Mouse (Mus musculus): ENCODE measurements around the gene Ripk4.

The Ripk4 gene

DNA sequence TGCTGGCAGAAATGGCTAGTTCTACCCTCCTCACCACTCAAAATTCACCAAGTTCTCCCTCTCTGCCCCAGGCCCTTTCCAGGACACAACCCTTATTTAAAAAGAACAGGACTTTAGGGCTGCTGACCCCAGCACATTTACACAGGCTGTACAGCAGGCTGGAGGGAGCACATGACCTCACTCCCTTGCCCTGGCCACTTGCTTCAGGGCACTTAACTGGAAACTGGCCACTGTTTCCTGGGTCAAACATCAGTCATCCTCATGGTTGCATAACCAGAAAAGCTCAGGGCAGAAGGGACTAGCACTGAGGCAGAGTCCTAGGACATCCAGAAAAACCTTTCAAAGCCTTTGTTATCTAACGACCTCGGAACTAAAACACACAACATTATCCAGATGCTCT lies 5.3 kb downstream of the Ripk4 start:
- H3K36me3 ChIP-seq (ENCODE audit: control insufficient read depth, insufficient read depth, low read length, poor library complexity, severe bottlenecking), result no peaks in the 10 kb centered on the region
- DNase-seq (ENCODE audit: low read depth, low spot score), result no peak
- H3K27me3 ChIP-seq (ENCODE audit: control insufficient read depth, insufficient read depth, low read length, poor library complexity, severe bottlenecking), result no peaks in the 10 kb centered on the region; the same call in 1 of the 2 replicates

DNA sequence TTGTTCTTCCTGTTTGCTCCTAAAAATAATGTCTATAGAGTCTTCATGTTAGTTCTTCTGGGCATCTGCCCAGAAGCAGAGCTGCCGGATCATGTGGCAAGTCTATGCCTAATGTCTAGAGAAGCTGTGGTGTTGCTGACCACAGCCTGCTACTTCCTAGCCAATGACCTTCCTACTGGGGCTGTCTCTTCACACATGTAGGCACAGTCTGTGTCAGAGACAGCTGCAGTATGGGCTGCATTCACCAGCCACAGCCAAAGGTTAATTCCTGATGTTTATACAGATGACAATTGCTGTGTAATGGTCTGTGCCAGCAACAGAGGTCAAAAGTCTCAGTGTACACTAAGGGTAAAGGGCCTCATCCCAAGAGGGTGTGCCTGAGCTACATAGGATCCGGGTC lies 7.1 kb downstream of the Ripk4 start:
- no peaks in the 10 kb centered on the region; the same call in 1 of the 2 replicates for H3K27me3 ChIP-seq (ENCODE audit: control insufficient read depth, insufficient read depth, low read length, poor library complexity, severe bottlenecking)
- no peaks in the 10 kb centered on the region for H3K36me3 ChIP-seq (ENCODE audit: control insufficient read depth, insufficient read depth, low read length, poor library complexity, severe bottlenecking)
- no peak for DNase-seq (ENCODE audit: low read depth, low spot score)

DNA sequence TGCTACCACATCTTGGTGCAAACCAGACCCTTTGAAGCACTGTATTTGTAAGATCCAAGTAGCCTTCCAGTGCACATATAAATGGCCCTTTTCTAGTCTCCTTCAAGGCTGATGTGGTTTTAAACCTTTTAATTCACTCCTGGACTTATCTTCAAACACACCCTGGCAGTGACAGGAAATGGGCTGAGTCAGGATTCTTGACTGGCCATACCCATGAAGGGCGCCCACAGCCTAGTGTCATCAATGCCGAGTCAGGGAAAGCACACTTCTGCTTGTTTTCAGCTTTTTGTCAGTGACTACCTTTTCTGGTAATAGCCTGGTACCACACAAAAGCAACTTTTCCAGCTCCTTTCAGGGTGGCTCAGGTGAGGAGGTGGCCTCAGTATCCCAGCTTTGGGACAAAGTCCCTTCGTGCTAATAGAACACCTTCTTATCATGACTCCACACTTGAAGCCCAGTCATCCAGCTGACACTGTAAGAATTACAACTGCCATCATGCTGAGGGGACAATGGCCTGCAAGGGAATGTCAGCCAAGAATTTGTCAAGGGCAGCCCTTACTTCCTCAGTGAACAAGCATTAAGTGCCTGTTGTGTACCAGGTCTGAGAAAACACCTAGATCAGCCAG lies 11.2 kb downstream of the Ripk4 start:
- H3K36me3 ChIP-seq (ENCODE audit: control insufficient read depth, insufficient read depth, low read length, poor library complexity, severe bottlenecking), result no peaks in the 10 kb centered on the region
- DNase-seq (ENCODE audit: low read depth, low spot score), result no peak
- H3K27me3 ChIP-seq (ENCODE audit: control insufficient read depth, insufficient read depth, low read length, poor library complexity, severe bottlenecking), result no peaks in the 10 kb centered on the region

DNA sequence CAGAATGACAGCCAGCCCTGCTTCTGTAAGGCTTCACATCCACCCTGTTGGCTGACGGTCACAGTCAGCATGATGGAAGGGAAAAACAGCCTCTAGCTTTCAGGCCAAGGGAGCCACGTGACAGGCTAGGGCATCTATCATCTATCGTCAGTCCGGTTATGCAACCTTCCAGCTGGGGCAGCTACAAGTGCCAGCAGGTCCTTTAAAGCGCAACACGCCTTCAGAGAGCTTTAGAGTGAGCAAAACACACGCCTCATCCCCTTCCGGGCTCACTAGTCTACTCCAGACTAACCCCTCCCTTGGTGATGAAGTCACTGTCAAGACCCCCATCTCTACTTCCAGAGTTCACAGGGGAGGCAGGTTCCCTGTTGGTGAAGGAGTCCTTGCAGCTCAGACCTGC lies 11.7 kb downstream of the Ripk4 start:
- no peak for DNase-seq (ENCODE audit: low read depth, low spot score)
- H3K36me3 ChIP-seq (ENCODE audit: control insufficient read depth, insufficient read depth, low read length, poor library complexity, severe bottlenecking), result no peaks in the 10 kb centered on the region
- no peaks in the 10 kb centered on the region for H3K27me3 ChIP-seq (ENCODE audit: control insufficient read depth, insufficient read depth, low read length, poor library complexity, severe bottlenecking)

DNA sequence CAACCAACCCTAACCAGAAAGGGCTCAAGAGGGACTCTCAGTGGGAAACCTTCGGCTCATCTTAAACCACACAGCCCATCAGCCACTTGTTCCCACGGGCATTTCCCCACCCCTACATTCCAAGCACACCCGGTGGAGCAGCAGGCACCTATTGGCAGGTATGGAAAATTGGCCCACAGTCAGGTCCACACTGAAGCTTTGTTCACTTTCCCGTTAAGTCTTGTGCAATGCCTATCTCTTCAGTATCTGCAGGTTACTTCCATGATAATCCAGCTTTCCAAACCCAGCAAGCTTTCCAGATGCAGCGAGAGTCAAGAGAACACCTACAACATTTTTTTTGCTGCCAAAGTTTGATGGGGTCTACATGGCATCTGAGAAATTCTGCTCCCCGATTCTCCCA lies 15.2 kb downstream of the Ripk4 start:
- no peaks in the 10 kb centered on the region for H3K27me3 ChIP-seq (ENCODE audit: control insufficient read depth, insufficient read depth, low read length, poor library complexity, severe bottlenecking)
- H3K36me3 ChIP-seq (ENCODE audit: control insufficient read depth, insufficient read depth, low read length, poor library complexity, severe bottlenecking), result no peaks in the 10 kb centered on the region
- DNase-seq (ENCODE audit: low read depth, low spot score), result no peak

DNA sequence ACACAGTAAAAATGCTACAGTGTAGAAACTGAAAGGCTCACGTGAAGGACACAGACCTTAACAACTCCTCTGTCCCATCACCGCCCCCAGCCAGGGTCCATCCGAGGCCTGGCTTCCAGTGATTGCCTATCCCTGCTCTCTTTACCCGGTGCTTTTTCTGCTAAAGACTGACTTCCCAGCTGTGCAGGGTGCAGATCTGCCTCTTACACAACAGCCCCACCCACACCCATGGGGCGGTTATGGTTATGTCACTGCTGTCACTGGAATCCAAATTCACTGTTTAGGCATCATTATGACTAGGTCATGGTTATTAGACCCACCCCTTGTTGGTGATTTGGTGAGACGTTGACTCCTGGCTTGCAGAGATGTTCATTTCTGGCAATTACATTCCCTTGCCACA lies 25.6 kb downstream of the Ripk4 start:
- Histone ChIP-seq H3K27me3 (ENCODE audit: control insufficient read depth, insufficient read depth, low read length, poor library complexity, severe bottlenecking) (no peaks in the 10 kb centered on the region), H3K36me3 (ENCODE audit: control insufficient read depth, insufficient read depth, low read length, poor library complexity, severe bottlenecking) (no peaks in the 10 kb centered on the region)
- no peak for DNase-seq (ENCODE audit: low read depth, low spot score)

DNA sequence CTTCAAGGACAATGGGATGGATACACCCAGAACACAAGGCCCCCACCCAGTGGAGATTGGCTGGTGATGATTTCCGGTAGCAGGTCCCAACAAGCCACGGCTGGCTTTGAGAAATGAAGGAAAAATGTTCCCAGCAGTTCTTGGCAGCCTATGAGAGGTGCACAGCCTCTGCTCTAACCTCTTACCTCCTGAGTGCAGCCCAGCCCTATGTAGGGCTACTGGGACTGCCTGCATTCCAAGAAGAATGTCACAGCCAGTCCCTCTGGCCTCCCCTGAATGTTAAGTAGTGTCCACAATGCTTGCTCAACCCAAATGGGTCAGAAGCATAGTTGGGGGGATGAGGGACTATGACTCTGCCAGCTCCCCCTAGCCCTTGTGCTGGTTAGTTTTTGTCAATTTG lies 27.0 kb downstream of the Ripk4 start:
- H3K36me3 ChIP-seq (ENCODE audit: control insufficient read depth, insufficient read depth, low read length, poor library complexity, severe bottlenecking), result no peaks in the 10 kb centered on the region
- no peak for DNase-seq (ENCODE audit: low read depth, low spot score)
- H3K27me3 ChIP-seq (ENCODE audit: control insufficient read depth, insufficient read depth, low read length, poor library complexity, severe bottlenecking), result no peaks in the 10 kb centered on the region

DNA sequence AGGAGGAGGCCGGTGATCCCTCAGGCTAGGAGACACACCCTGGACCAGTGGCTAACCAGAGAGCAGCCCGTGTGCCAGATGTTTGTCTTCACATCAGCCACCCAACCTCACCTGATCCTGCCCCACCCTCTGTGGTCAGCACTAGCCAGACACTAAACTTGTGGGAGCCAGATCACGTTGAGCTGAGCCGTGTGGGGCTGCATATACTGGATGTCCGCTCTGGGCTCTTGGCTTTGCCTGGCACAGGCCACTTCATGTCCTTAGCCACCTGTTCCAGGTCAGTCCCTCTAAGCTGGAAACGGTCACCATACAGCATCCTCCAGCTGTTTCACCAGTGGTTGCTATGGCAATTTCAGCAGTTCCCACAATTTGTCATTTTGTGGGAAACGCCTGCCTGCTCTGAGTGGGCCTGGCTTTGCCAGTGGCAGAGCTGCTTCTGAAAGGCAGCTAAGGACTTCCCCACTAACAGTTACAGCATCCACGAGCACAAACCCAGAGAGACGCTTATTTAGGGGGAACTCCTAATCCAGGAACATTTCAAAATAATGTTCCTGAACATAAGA lies 28.7 kb downstream of the Ripk4 start:
- no peaks in the 10 kb centered on the region for H3K27me3 ChIP-seq (ENCODE audit: control insufficient read depth, insufficient read depth, low read length, poor library complexity, severe bottlenecking)
- no peaks in the 10 kb centered on the region for H3K36me3 ChIP-seq (ENCODE audit: control insufficient read depth, insufficient read depth, low read length, poor library complexity, severe bottlenecking)
- DNase-seq (ENCODE audit: low read depth, low spot score), result no peak

DNA sequence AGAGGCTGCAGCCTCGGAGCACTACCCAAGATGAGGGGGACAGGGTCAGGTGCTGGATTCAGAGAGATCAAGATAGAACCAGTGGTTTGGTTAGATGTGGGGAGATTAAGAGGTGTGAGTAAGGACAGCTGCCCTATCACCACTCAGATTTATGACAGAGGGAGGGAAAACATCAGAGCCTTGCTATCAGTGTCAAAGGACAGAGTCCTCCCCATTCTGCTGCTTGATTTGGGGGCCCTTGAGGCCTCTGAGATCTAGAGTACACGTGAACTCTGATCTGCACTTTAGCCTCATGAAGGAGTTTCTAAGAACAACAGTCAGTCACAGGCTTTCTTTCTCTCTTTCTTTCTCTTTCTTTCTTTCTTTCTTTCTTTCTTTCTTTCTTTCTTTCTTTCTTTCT lies 30.0 kb downstream of the Ripk4 start:
- no peak for DNase-seq (ENCODE audit: low read depth, low spot score)
- H3K27me3 ChIP-seq (ENCODE audit: control insufficient read depth, insufficient read depth, low read length, poor library complexity, severe bottlenecking), result no peaks in the 10 kb centered on the region
- H3K36me3 ChIP-seq (ENCODE audit: control insufficient read depth, insufficient read depth, low read length, poor library complexity, severe bottlenecking), result no peaks in the 10 kb centered on the region

DNA sequence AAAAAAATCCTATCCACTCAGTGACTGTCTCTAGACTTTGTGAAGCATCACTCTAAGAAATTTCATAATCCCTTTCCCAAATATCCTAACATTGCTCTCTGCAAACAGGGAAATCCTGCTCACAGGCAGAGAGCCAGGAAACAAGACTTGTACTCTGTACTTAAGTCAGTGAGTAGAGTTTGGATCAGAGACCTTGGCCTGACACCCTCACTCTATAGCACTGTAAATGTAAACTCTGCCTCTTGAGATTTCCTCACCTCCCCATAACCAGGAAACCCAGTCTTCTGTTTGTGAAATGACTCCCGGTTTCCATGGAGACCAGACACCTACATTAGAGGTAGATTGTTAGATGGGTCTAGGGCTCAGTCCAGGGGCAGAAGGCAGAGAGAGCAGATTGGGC lies 33.3 kb downstream of the Ripk4 start:
- Histone ChIP-seq H3K27me3 (ENCODE audit: control insufficient read depth, insufficient read depth, low read length, poor library complexity, severe bottlenecking) (no peaks in the 10 kb centered on the region), H3K36me3 (ENCODE audit: control insufficient read depth, insufficient read depth, low read length, poor library complexity, severe bottlenecking) (no peaks in the 10 kb centered on the region)
- DNase-seq (ENCODE audit: low read depth, low spot score), result no peak

DNA sequence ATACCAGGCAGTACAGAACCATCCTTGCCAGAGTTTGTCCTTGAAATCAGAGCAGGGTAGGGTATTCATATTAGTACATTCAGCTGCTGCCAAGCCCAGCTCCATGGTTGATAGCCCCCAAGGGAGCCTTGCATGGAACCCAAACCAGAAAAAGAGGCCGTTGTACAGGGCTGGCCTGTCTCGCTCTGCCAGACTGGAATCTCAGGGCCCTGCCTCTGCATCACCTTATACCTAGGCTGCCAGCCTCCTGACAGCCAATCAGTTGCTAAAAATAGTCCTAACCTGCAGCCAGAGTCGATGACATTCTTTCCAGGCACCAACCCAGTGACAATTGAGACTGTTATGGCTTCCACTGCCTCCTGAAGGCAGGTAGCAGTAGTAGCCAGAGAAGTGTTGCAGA lies 37.2 kb downstream of the Ripk4 start:
- Histone ChIP-seq H3K36me3 (ENCODE audit: control insufficient read depth, insufficient read depth, low read length, poor library complexity, severe bottlenecking) (no peaks in the 10 kb centered on the region), H3K27me3 (ENCODE audit: control insufficient read depth, insufficient read depth, low read length, poor library complexity, severe bottlenecking) (no peaks in the 10 kb centered on the region)
- no peak for DNase-seq (ENCODE audit: low read depth, low spot score)

DNA sequence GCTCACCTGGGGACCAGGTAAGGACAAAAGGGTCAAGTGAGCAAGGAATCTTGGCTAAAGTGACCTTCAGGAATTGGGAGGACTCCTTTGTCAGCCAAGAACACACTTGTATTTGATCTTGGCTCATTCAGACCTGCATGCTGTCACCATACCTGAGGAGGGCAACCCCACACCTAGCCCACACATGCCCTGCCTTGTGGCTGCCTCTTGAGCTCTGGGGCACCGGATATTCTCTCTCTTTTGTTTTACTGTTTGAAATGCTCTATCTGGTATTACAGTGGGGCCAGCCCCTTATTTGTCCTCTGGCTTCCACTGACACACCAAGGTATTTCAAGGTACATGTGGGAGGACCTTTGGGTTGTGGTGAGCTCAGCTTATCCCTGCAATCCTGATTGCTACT lies 43.5 kb downstream of the Ripk4 start:
- H3K27me3 ChIP-seq (ENCODE audit: control insufficient read depth, insufficient read depth, low read length, poor library complexity, severe bottlenecking), result no peaks in the 10 kb centered on the region

DNA sequence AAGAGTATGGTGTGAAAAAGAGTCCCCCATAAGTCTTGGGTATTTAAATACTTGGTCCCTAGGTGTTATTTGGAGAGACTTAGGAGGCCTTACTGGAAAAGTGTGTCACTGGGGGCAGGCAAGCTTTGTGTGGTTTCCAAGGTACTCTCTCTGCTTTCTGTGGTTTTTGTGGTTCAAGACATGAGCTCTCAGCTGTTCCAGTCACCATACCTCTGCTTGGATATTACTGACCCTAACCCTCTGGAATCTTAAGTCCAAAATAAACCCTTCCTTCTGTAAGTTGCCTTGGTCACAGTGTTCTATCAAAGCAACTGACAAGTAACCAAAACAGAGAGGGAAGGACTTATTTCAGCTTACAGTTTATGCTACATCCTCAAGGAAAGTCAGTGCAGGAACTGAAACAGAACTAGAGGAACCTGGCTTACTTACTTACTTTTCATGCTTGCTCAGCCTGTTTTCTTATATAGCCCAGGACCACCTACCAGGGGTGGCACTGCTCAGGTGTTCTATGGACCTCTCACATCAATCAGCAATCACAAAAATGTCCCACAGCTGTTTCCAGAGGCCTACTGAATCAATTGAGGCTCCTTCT lies 44.1 kb downstream of the Ripk4 start:
- DNase-seq (ENCODE audit: low read depth, low spot score), result no peak
- Histone ChIP-seq H3K27me3 (ENCODE audit: control insufficient read depth, insufficient read depth, low read length, poor library complexity, severe bottlenecking) (no peaks in the 10 kb centered on the region), H3K36me3 (ENCODE audit: control insufficient read depth, insufficient read depth, low read length, poor library complexity, severe bottlenecking) (no peaks in the 10 kb centered on the region)

More for the DNA sequence above, 43.5 kb downstream of the Ripk4 start:
- no peak for DNase-seq (ENCODE audit: low read depth, low spot score)
- H3K36me3 ChIP-seq (ENCODE audit: control insufficient read depth, insufficient read depth, low read length, poor library complexity, severe bottlenecking), result no peaks in the 10 kb centered on the region

DNA sequence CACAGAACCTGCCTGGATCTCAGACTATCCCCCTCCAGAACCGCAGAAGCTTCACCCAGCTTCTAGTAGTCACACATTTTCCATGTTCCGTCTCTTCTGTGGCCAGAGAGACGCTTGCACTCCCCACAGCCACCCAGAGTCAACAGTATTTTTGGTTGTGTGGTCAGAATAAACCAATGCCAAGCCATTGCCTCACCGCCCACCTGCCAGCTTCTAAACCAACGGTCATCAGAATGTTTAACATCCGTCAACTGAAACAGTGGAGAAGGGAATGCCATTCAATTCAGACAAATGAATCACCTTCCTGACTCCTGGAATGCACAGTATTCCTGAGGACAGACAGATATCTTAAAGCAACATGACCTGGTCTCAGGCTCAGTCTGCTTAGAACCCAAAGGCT lies 47.0 kb downstream of the Ripk4 start:
- Histone ChIP-seq H3K36me3 (ENCODE audit: control insufficient read depth, insufficient read depth, low read length, poor library complexity, severe bottlenecking) (no peaks in the 10 kb centered on the region), H3K27me3 (ENCODE audit: control insufficient read depth, insufficient read depth, low read length, poor library complexity, severe bottlenecking) (no peaks in the 10 kb centered on the region)
- no peak for DNase-seq (ENCODE audit: low read depth, low spot score)

DNA sequence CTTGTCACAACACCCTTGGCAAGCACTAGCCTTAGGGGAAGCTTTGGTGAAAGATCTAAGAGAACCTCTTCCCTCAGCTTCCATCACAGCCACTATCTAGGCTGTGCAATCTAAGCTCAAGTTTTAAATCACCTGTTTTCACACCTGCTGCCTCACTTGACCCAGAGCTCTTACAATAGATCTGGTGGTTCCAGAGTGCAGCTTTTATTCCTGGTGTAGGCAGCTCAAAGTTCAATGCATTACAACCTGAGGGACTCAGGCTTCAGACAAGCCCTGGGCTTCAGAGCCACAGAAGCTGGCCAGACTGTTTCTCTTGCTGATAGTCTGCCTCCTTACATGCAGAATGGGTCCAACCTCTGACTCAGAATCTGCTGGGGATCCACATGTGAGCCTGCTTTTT lies 51.5 kb downstream of the Ripk4 start:
- Histone ChIP-seq H3K36me3 (ENCODE audit: control insufficient read depth, insufficient read depth, low read length, poor library complexity, severe bottlenecking) (no peaks in the 10 kb centered on the region), H3K27me3 (ENCODE audit: control insufficient read depth, insufficient read depth, low read length, poor library complexity, severe bottlenecking) (no peaks in the 10 kb centered on the region)
- DNase-seq (ENCODE audit: low read depth, low spot score), result no peak

DNA sequence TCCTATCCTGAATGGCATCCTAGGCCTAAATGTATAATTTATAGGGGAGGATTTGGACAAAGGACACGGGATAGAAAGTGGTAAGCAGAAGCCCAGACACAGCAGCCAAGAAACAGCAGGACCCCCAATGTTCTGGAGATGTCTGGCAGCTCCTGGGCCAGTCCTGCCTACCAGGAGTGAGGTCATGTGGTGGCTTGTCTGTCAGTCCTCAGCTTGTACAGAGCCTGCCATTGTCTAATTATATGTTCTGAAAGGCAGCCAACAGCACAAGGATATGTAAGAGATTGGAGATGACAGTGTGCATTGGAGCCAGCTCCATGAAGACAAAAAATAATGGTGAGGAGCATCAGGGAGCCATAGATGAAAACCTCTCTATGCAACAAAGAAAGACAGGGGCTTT lies 61.7 kb downstream of the Ripk4 start:
- no peak for DNase-seq (ENCODE audit: low read depth, low spot score)
- H3K27me3 ChIP-seq (ENCODE audit: control insufficient read depth, insufficient read depth, low read length, poor library complexity, severe bottlenecking), result no peaks in the 10 kb centered on the region

More for the DNA sequence above, 61.7 kb downstream of the Ripk4 start:
- H3K36me3 ChIP-seq (ENCODE audit: control insufficient read depth, insufficient read depth, low read length, poor library complexity, severe bottlenecking), result no peaks in the 10 kb centered on the region
